Mouse (Mus musculus): ENCODE data around the gene Rgs16. TPM values are rescaled to one million over a fixed set of nuclear protein-coding genes. Genes with fewer than 3 reads are reported as not detected.

Rgs16 gene
- polyA plus RNA-seq, 1 experiment from 2014 or later: 5.8 TPM

DNA sequence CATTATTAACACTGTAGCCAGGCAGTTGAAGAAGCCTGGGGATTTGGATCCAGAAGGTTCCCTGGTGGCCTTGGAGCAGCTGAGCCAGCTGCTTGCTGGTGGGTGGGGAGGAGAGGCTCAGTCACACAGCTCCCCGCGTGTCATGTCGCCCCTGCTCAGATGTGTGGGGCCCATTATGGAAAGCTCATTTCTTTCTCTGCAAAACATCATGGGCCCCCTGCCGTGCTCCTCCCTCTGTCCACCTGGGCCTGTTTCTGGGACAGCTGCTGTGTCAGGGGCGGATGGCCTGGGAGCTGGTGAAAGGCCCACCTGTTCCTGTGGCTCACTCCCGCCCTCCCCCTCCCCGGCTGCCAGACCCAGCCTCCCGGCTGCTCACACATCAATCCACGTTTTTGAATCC lies 7.0 kb upstream of the Rgs16 start:
- H3K4me3 ChIP-seq (ENCODE audit: low read depth, low read length): no peak overlapping the region
- H3K27ac ChIP-seq (ENCODE audit: low read depth, low read length): no peak overlapping the region
- H3K27me3 ChIP-seq (ENCODE audit: control insufficient read depth, insufficient read depth, low read length): no peaks in the 10 kb centered on the region
- H3K4me1 ChIP-seq (ENCODE audit: control insufficient read depth, insufficient read depth, low read length): peaks cover 18% of the 10 kb centered on the region
- no peaks in the 10 kb centered on the region for H3K9me3 ChIP-seq (ENCODE audit: control insufficient read depth, low read length)
- ATAC-seq (ENCODE audit: low read depth): peak; percentile 59
- no peak overlapping the region; the same call in 1 of the 2 replicates for H3K9ac ChIP-seq (replicated peaks; ENCODE audit: low read depth, low read length)
- 20% methylated on average over 9 of the region's 9 CpGs for WGBS
- H3K36me3 ChIP-seq (ENCODE audit: control insufficient read depth, insufficient read depth, low read length): no peaks in the 10 kb centered on the region
- H3K4me2 ChIP-seq (ENCODE audit: low read depth, low read length): no peak overlapping the region; the same call in 1 of the 2 replicates

DNA sequence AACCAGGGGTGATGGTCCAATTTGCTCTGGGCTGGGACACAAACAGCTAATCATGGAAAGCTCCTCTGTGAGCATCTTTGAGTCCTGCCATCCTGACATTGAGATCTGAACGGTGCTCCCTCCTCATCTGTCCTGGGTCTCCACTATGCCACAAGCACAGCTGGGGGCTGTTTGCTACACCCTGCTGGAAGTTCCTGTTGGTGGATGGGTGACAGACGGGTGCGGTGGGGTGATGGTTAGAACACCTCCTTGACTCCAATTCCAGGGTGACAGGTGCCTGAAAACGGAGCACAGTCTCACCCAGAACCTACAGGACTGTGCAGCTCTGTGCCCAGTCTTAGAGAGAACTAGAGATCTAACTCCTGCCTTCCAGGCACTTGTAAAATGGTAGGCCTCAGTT lies 5.3 kb upstream of the Rgs16 start:
- H3K4me3 ChIP-seq (ENCODE audit: low read depth, low read length): no peak overlapping the region
- H3K9ac ChIP-seq (replicated peaks; ENCODE audit: low read depth, low read length): no peak overlapping the region
- no peaks in the 10 kb centered on the region for H3K9me3 ChIP-seq (ENCODE audit: control insufficient read depth, low read length)
- ATAC-seq (ENCODE audit: low read depth): no peak
- no peak overlapping the region for H3K27ac ChIP-seq (ENCODE audit: low read depth, low read length)
- no peaks in the 10 kb centered on the region for H3K36me3 ChIP-seq (ENCODE audit: control insufficient read depth, insufficient read depth, low read length)
- peaks cover 18% of the 10 kb centered on the region for H3K4me1 ChIP-seq (ENCODE audit: control insufficient read depth, insufficient read depth, low read length)
- 81% methylated on average over 4 of the region's 4 CpGs for WGBS
- no peaks in the 10 kb centered on the region for H3K27me3 ChIP-seq (ENCODE audit: control insufficient read depth, insufficient read depth, low read length)
- H3K4me2 ChIP-seq (ENCODE audit: low read depth, low read length): no peak overlapping the region

DNA sequence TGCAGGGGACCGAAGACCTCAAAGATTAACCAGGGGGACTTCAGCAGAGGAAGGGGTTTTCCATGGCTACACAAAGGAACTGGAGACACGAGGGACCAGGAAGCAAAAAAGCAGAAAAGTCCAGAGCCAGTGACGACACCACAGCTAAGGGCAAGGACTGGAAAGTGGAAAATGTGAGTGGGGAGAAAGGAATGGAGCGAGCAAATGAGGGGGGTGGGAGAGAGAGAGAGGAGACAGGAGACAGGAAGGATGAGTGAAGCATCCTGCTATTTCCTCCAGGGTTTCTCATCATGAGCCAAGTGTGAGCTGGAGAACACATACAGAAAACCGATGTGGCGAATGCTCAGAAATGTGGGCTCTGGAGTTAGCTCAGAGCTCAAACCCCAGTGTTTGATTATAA lies 4.1 kb upstream of the Rgs16 start:
- Histone ChIP-seq H3K27me3 (ENCODE audit: control insufficient read depth, insufficient read depth, low read length) (no peaks in the 10 kb centered on the region), H3K36me3 (ENCODE audit: control insufficient read depth, insufficient read depth, low read length) (no peaks in the 10 kb centered on the region), H3K4me1 (ENCODE audit: control insufficient read depth, insufficient read depth, low read length) (peaks cover 21% of the 10 kb centered on the region), H3K4me2 (ENCODE audit: low read depth, low read length) (no peak overlapping the region), H3K4me3 (ENCODE audit: low read depth, low read length) (no peak overlapping the region), H3K9me3 (ENCODE audit: control insufficient read depth, low read length) (no peaks in the 10 kb centered on the region), H3K27ac (ENCODE audit: low read depth, low read length) (no peak overlapping the region), H3K9ac (replicated peaks; ENCODE audit: low read depth, low read length) (no peak overlapping the region)
- ATAC-seq (ENCODE audit: low read depth): no peak
- 74% methylated on average over 6 of the region's 6 CpGs for WGBS

DNA sequence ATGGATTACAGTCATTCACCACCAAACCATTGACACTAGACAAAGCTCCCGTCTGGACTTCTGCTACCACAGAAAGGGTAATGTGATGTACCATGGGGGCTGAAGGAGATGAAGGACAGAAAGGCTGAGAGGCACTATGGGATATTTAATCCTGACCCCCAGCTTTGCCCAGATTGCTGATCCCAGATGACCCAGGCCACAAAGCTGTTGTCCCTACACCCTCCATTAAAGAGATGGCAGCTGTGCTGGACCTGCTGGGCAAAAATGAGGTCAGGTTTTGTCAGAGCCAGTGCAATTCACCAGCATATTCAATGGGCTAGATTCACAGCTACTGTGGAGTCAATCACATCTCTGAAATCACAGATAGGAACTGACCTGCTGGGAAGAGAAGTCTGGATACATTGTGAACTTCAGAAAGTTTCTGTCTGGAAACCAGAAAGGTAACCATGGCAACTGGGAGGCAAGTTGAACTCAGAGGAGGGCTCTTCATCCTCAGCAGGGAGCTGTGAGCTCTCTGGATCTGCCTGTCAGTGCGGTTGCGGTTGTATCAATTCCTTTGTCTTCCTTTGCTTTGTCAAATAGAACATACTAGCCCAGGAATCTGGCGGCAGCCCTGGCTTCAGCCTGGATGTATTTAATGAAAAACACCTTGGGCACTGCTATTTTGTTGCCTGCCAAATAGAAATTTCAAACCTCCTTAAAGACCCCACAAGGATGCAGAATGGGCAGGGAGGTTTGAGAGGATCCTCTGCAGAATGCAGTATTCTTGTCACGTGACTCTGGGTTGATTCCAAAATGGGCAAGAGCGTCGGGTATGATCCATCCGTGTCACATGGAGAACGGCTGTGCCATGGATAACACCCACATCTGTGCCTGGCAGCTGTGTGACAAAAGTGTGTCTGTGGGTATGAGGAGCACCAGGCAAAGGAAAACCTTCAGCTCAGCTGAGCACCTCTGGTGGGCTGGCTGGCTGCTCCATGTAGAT lies 2.8 kb upstream of the Rgs16 start:
- ATAC-seq (ENCODE audit: low read depth): no peak
- H3K27me3 ChIP-seq (ENCODE audit: control insufficient read depth, insufficient read depth, low read length): no peaks in the 10 kb centered on the region
- H3K4me1 ChIP-seq (ENCODE audit: control insufficient read depth, insufficient read depth, low read length): peaks cover 26% of the 10 kb centered on the region
- no peaks in the 10 kb centered on the region for H3K36me3 ChIP-seq (ENCODE audit: control insufficient read depth, insufficient read depth, low read length)
- H3K4me2 ChIP-seq (ENCODE audit: low read depth, low read length): no peak overlapping the region
- H3K9me3 ChIP-seq (ENCODE audit: control insufficient read depth, low read length): no peaks in the 10 kb centered on the region
- 30% methylated on average over 9 of the region's 9 CpGs for WGBS
- H3K27ac ChIP-seq (ENCODE audit: low read depth, low read length): peak overlapping the region; percentile 13
- H3K4me3 ChIP-seq (ENCODE audit: low read depth, low read length): no peak overlapping the region
- no peak overlapping the region for H3K9ac ChIP-seq (replicated peaks; ENCODE audit: low read depth, low read length)

DNA sequence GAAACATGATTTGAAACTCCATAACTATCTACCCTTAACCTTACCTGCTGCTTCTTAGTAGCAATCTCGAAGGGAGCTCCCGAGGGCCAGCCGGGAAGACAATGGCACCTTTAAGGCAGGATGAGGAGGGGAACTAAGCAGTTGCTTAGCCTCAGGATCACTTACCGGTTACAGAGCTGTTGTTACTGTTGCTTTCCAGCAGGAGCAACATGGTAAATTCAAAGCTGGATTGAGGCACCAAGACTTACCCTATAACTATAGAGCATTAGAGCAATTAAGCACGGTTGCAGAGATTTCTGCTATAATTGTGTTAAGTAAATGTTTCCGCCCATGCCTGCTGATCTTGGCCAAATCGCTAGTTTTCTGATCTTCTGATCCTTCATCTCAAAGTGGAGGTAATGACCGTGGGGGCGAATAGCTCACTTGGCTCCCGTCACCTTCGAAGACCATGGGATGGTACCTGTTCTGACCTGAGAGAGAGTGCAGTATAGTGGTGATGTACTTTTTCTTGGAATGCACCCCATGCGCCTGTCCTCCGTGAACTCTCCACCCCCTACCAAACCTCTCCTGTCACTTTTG lies 623 bp upstream of the Rgs16 start:
- WGBS: 21% methylated on average over 13 of the region's 13 CpGs
- Histone ChIP-seq H3K9me3 (ENCODE audit: control insufficient read depth, low read length) (no peaks in the 10 kb centered on the region), H3K36me3 (ENCODE audit: control insufficient read depth, insufficient read depth, low read length) (no peaks in the 10 kb centered on the region), H3K4me2 (ENCODE audit: low read depth, low read length) (peak overlapping the region; percentile 81), H3K9ac (replicated peaks; ENCODE audit: low read depth, low read length) (no peak overlapping the region), H3K4me1 (ENCODE audit: control insufficient read depth, insufficient read depth, low read length) (peaks cover 21% of the 10 kb centered on the region; the same call in 1 of the 2 replicates), H3K27ac (ENCODE audit: low read depth, low read length) (no peak overlapping the region), H3K4me3 (ENCODE audit: low read depth, low read length) (peak overlapping the region; percentile 43), H3K27me3 (ENCODE audit: control insufficient read depth, insufficient read depth, low read length) (no peaks in the 10 kb centered on the region)
- no peak for ATAC-seq (ENCODE audit: low read depth)

DNA sequence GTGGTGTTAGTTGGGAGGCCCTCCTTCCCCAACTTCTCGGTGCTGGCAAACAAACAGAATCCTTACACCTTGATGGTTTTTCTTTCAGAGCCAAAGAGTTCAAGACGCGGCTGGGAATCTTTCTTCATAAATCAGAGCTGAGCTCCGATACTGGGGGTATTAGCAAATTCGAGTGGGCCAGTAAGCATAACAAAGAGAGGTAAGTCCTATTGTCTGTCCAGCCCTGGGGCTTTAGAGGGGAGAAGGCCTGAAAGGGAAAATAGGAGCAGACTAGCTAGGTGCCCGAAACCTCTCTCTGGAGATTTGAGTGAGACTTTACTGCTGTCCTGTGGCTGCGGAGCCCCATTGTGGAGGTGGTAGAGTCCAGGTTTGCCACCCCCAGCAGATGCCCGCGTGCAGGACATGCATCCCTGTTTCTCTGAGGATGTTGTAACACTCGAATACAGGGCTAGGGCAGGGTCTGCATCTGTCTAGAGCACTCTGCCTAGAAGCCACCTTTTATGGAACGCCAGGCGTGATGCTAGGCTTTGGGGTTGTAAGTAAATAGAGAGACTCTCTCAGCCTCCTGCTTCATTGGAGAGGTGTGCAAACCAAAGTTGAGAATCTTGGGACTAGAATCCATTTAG lies 739 bp downstream of the Rgs16 start:
- 25% methylated on average over 12 of the region's 12 CpGs for WGBS
- Histone ChIP-seq H3K27ac (ENCODE audit: low read depth, low read length) (0 out of 2 replicates have a peak overlapping the region, but pooled peaks have one; percentile 16), H3K9ac (replicated peaks; ENCODE audit: low read depth, low read length) (peak overlapping the region; percentile 48), H3K36me3 (ENCODE audit: control insufficient read depth, insufficient read depth, low read length) (no peaks in the 10 kb centered on the region), H3K27me3 (ENCODE audit: control insufficient read depth, insufficient read depth, low read length) (no peaks in the 10 kb centered on the region), H3K9me3 (ENCODE audit: control insufficient read depth, low read length) (no peaks in the 10 kb centered on the region), H3K4me1 (ENCODE audit: control insufficient read depth, insufficient read depth, low read length) (peaks cover 21% of the 10 kb centered on the region; the same call in 1 of the 2 replicates), H3K4me2 (ENCODE audit: low read depth, low read length) (peak overlapping the region; percentile 81), H3K4me3 (ENCODE audit: low read depth, low read length) (peak overlapping the region; percentile 43)
- no peak for ATAC-seq (ENCODE audit: low read depth)

DNA sequence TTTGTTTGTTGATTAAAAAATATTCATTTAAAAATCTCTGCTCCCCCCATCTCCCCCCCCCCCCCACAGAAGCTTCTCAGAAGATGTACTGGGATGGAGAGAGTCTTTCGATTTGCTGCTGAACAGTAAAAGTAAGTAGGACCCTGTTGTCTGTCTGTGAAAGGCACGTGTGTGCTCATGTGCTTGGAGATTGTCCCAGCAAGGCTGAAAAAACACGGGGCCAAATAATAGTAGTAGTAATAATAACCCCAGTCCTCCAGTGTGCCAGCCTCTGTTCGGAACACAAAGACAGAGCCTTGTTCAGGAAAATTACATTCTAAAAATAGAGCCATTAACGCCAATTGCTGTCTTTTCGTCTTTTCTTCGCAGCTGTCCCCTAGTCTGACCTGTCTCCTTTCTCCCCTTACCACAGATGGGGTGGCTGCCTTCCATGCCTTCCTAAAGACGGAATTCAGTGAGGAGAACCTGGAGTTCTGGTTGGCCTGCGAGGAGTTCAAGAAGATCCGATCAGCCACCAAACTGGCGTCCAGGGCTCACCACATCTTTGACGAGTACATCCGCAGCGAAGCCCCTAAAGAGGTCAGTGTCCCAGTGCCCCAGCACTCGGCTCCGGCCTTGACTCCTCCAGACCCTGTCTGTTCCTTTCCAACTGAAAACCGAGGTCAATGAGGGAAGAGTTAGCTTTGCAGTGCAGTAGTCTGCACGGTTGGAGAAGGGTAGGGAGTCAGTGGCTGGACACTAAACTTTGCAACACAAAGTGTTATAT lies 1.6 kb downstream of the Rgs16 start:
- Histone ChIP-seq H3K27me3 (ENCODE audit: control insufficient read depth, insufficient read depth, low read length) (no peaks in the 10 kb centered on the region), H3K4me1 (ENCODE audit: control insufficient read depth, insufficient read depth, low read length) (peaks cover 21% of the 10 kb centered on the region; the same call in 1 of the 2 replicates), H3K36me3 (ENCODE audit: control insufficient read depth, insufficient read depth, low read length) (no peaks in the 10 kb centered on the region), H3K9me3 (ENCODE audit: control insufficient read depth, low read length) (no peaks in the 10 kb centered on the region), H3K4me3 (ENCODE audit: low read depth, low read length) (peak overlapping the region; percentile 43), H3K9ac (replicated peaks; ENCODE audit: low read depth, low read length) (no peak overlapping the region), H3K4me2 (ENCODE audit: low read depth, low read length) (peak overlapping the region; percentile 81), H3K27ac (ENCODE audit: low read depth, low read length) (no peak overlapping the region; the same call in 1 of the 2 replicates)
- no peak for ATAC-seq (ENCODE audit: low read depth)
- 48% methylated on average over 18 of the region's 18 CpGs for whole genome bisulfite sequencing

DNA sequence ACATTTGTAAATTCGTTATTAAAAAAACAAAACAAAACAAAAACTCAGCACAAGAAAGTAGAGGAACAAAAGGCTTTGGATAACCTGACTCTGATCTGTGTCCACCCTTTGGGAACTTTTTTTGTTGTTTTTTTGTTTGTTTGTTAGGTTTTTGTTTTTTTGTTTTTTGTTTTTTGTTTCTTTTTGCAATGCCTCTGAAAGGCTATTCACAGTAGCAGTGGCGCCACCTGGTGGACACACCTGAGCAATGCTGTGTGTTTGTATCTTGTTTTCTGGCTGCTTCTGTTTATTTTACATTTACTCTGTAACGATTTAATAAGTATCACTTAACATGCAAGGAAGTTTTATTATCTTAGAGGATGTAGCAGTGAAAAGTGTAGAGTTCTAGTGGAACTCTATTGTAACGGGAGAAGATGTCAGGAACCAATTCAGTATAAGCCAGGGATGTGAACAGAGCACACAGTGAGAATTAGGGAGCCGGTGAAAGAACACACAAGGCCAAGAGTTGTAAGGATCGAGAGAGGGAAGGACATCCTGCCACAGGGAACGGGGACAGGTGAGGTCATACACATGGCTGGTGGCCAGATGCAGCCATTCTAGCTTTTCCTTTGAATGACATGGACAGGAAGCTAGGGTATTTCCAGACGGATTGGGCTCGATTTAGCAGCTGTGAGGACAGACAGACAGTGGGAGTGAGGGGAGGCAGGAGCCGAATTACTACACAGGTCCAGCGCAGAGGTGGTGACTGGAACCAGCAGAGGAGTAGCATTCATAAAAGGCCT lies 2.4 kb downstream of the Rgs16 start:
- ATAC-seq (ENCODE audit: low read depth): no peak
- H3K27me3 ChIP-seq (ENCODE audit: control insufficient read depth, insufficient read depth, low read length): no peaks in the 10 kb centered on the region
- peak overlapping the region; percentile 81 for H3K4me2 ChIP-seq (ENCODE audit: low read depth, low read length)
- 0 out of 2 replicates have a peak overlapping the region, but pooled peaks have one; percentile 4 for H3K4me3 ChIP-seq (ENCODE audit: low read depth, low read length)
- 59% methylated on average over 11 of the region's 11 CpGs for WGBS
- H3K27ac ChIP-seq (ENCODE audit: low read depth, low read length): no peak overlapping the region
- H3K36me3 ChIP-seq (ENCODE audit: control insufficient read depth, insufficient read depth, low read length): no peaks in the 10 kb centered on the region
- peaks cover 18% of the 10 kb centered on the region; the same call in 1 of the 2 replicates for H3K4me1 ChIP-seq (ENCODE audit: control insufficient read depth, insufficient read depth, low read length)
- no peaks in the 10 kb centered on the region for H3K9me3 ChIP-seq (ENCODE audit: control insufficient read depth, low read length)
- H3K9ac ChIP-seq (replicated peaks; ENCODE audit: low read depth, low read length): no peak overlapping the region
